Mouse (Mus musculus): ENCODE measurements around the gene Mark3. TPM values are rescaled to one million over a fixed set of nuclear protein-coding genes. Genes with fewer than 3 reads are reported as not detected.

Gene Mark3
- total and polyA plus RNA-seq, 2 experiments from 2014 or later: 36.9 to 172 TPM

DNA sequence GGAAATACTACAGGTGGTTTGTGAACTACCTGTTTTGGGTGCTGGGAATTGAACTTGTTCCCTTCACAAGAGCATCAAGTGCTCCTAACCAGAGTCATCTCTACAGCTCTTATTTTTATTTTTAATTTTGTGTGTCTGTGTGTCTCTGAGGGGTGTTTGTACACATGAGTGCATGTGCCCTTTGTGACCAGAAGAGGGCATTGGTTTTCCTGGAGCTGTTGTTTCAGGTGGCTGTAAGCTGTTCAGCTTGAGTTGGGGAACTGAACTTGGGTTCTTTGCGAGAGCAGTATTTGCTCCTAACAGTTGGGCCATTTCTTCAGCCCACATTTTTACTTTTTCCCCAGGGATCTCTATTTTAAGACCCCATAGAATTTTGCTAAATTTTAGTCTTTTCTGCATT lies 23.0 kb downstream of the Mark3 start:
- Histone ChIP-seq H3K4me3 (ENCODE audit: low read depth, low read length) (no peak overlapping the region), H3K36me3 (ENCODE audit: insufficient read depth) (peaks cover 45% of the 10 kb centered on the region), H3K9ac (no peak overlapping the region), H3K4me1 (ENCODE audit: insufficient read depth) (no peaks in the 10 kb centered on the region), H3K27ac (ENCODE audit: low read depth, low read length) (no peak overlapping the region), H3K4me2 (ENCODE audit: low read depth) (no peak overlapping the region), H3K9me3 (ENCODE audit: low read length) (no peaks in the 10 kb centered on the region), H3K27me3 (ENCODE audit: insufficient read depth, low read length) (no peaks in the 10 kb centered on the region)
- DNase-seq (no peak), ATAC-seq (no peak)
- WGBS: 90% methylated on average over 1 of the region's 1 CpGs
- 0 out of 2 replicates have a peak, but pooled peaks have one; percentile 7 for TF ChIP-seq CTCF (IDR thresholded peaks at IDR 0.05; ENCODE audit: low read depth)

DNA sequence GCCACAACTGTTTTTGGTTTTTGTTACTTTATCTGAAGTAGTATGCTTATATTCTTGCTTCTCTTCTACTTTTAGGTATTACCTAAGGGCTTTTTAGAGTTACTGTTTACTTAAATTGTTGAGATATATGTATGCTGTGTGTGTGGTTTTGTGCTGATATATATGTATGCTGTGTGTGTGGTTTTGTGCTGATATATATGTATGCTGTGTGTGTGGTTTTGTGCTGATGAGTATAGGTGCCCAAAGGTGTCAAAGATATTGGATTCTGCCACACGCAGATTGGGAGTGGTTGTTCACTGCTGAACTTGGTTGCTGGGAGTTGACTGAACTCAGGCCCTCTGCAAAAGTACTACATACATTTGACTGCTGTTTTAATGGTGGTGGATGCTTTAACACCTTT lies 24.6 kb downstream of the Mark3 start:
- WGBS: 100% methylated on average over 1 of the region's 1 CpGs
- Histone ChIP-seq H3K36me3 (ENCODE audit: insufficient read depth) (peaks cover 41% of the 10 kb centered on the region), H3K9ac (no peak overlapping the region), H3K27me3 (ENCODE audit: insufficient read depth, low read length) (no peaks in the 10 kb centered on the region), H3K4me2 (ENCODE audit: low read depth) (no peak overlapping the region), H3K4me1 (ENCODE audit: insufficient read depth) (no peaks in the 10 kb centered on the region), H3K27ac (ENCODE audit: low read depth, low read length) (no peak overlapping the region), H3K4me3 (ENCODE audit: low read depth, low read length) (no peak overlapping the region), H3K9me3 (ENCODE audit: low read length) (no peaks in the 10 kb centered on the region)
- ATAC-seq (no peak), DNase-seq (no peak)
- TF ChIP-seq CTCF (IDR thresholded peaks at IDR 0.05; ENCODE audit: low read depth): no peak

GRCm38 (mm10) chr12:111599640-111600039 lies 25.3 kb downstream of the Mark3 start:
- no peak overlapping the region for H3K4me3 ChIP-seq (ENCODE audit: low read depth, low read length)
- H3K9me3 ChIP-seq (ENCODE audit: low read length): no peaks in the 10 kb centered on the region
- WGBS: 93% methylated on average over 5 of the region's 5 CpGs
- H3K4me1 ChIP-seq (ENCODE audit: insufficient read depth): no peaks in the 10 kb centered on the region
- H3K27ac ChIP-seq (ENCODE audit: low read depth, low read length): no peak overlapping the region
- H3K4me2 ChIP-seq (ENCODE audit: low read depth): no peak overlapping the region
- DNase-seq (no peak), ATAC-seq (no peak)
- no peaks in the 10 kb centered on the region for H3K27me3 ChIP-seq (ENCODE audit: insufficient read depth, low read length)
- no peak for TF ChIP-seq CTCF (IDR thresholded peaks at IDR 0.05; ENCODE audit: low read depth)
- H3K36me3 ChIP-seq (ENCODE audit: insufficient read depth): peaks cover 41% of the 10 kb centered on the region
- no peak overlapping the region for H3K9ac ChIP-seq

DNA sequence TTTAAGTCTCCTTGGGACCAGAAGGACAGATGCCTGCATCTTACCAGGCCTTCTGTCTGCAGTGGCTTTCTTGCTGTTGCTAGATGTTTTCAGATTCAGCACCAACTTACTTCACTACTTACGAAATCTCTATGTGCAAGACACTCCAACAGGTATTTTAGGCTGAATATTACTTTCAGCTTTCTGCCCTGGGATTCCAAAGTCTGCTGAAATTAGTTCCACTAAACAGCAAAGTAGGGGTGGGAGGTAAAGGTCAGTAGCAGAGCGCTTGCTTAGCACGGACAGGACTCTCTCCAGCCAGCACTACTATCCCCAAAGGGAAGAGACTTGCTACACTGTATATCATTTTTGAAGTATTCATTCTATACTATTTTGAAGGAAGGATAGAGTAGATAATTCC lies 29.5 kb downstream of the Mark3 start:
- Histone ChIP-seq H3K36me3 (ENCODE audit: insufficient read depth) (peaks cover 16% of the 10 kb centered on the region), H3K4me3 (ENCODE audit: low read depth, low read length) (no peak overlapping the region), H3K9ac (no peak overlapping the region), H3K9me3 (ENCODE audit: low read length) (no peaks in the 10 kb centered on the region), H3K4me2 (ENCODE audit: low read depth) (no peak overlapping the region), H3K4me1 (ENCODE audit: insufficient read depth) (no peaks in the 10 kb centered on the region), H3K27ac (ENCODE audit: low read depth, low read length) (no peak overlapping the region), H3K27me3 (ENCODE audit: insufficient read depth, low read length) (no peaks in the 10 kb centered on the region)
- no peak for ATAC-seq
- no peak for DNase-seq
- no peak for TF ChIP-seq CTCF (IDR thresholded peaks at IDR 0.05; ENCODE audit: low read depth)
- WGBS: 93% methylated on average over 3 of the region's 3 CpGs

DNA sequence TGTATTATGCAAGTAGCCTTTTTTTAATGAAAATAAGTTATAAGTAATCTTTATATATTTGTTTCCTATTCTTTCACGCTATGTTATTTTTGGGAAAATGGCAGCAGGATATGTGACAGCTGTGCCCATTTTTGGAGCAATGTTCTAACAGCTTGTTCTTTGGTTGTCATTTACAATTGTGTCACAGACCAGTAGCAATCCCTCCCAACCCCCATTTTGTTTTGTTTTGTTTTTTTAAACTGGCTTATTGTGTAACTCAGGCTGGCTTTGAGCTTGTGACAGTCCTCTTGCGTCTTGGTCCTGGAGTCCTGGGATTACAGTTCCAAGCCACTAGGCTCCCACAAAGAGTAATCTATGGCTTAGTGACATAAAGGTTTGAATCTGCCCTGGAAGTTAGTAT lies 31.3 kb downstream of the Mark3 start:
- Histone ChIP-seq H3K4me3 (ENCODE audit: low read depth, low read length) (no peak overlapping the region), H3K4me1 (ENCODE audit: insufficient read depth) (no peaks in the 10 kb centered on the region), H3K9me3 (ENCODE audit: low read length) (no peaks in the 10 kb centered on the region), H3K4me2 (ENCODE audit: low read depth) (no peak overlapping the region), H3K9ac (no peak overlapping the region), H3K27ac (ENCODE audit: low read depth, low read length) (no peak overlapping the region), H3K27me3 (ENCODE audit: insufficient read depth, low read length) (no peaks in the 10 kb centered on the region), H3K36me3 (ENCODE audit: insufficient read depth) (peaks cover 15% of the 10 kb centered on the region)
- TF ChIP-seq CTCF (IDR thresholded peaks at IDR 0.05; ENCODE audit: low read depth): no peak
- DNase-seq (no peak), ATAC-seq (no peak)
- 84% methylated on average over 2 of the region's 2 CpGs for WGBS

DNA sequence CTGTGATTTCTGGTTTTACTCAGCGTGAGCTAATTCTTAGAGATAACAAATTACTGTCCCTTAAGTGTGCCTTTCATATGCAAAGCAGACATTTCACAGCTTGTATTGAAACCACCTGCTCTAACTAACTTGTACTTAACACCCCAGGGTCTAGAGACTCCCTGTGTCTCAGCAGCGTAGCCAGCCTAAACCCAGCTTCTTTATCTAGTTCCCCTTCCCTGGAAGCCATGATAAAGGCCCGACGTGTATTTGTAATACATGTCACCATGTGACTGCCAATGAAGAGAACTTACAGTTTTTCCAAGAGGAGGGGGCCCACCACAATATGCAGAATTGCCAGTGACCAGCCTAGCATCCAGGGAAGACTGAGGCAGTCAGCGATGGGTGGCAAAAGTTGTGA lies 33.7 kb downstream of the Mark3 start:
- Histone ChIP-seq H3K27me3 (ENCODE audit: insufficient read depth, low read length) (no peaks in the 10 kb centered on the region), H3K36me3 (ENCODE audit: insufficient read depth) (peaks cover 22% of the 10 kb centered on the region), H3K4me2 (ENCODE audit: low read depth) (no peak overlapping the region), H3K9ac (no peak overlapping the region), H3K4me3 (ENCODE audit: low read depth, low read length) (no peak overlapping the region), H3K4me1 (ENCODE audit: insufficient read depth) (no peaks in the 10 kb centered on the region), H3K27ac (ENCODE audit: low read depth, low read length) (no peak overlapping the region), H3K9me3 (ENCODE audit: low read length) (no peaks in the 10 kb centered on the region)
- no peak for DNase-seq
- TF ChIP-seq CTCF (IDR thresholded peaks at IDR 0.05; ENCODE audit: low read depth): no peak
- ATAC-seq: no peak
- 15% methylated on average over 5 of the region's 5 CpGs for WGBS

- Histone ChIP-seq H3K27me3 (ENCODE audit: insufficient read depth, low read length) (no peaks in the 10 kb centered on the region), H3K9me3 (ENCODE audit: low read length) (no peaks in the 10 kb centered on the region), H3K4me3 (ENCODE audit: low read depth, low read length) (no peak overlapping the region), H3K4me1 (ENCODE audit: insufficient read depth) (no peaks in the 10 kb centered on the region), H3K36me3 (ENCODE audit: insufficient read depth) (peaks cover 24% of the 10 kb centered on the region), H3K27ac (ENCODE audit: low read depth, low read length) (no peak overlapping the region), H3K4me2 (ENCODE audit: low read depth) (no peak overlapping the region), H3K9ac (no peak overlapping the region)
- 86% methylated on average over 5 of the region's 5 CpGs for WGBS
- DNase-seq (no peak), ATAC-seq (no peak)
- TF ChIP-seq CTCF (IDR thresholded peaks at IDR 0.05; ENCODE audit: low read depth): no peak
Observed at GRCm38 (mm10) chr12:111614475-111615141, 40.3 kb downstream of the Mark3 start.

All from forebrain, postnatal 0 days (tissue).